Comparison of ENCODE assay signal across 8 mouse cellular contexts in the genomic region with DNA sequence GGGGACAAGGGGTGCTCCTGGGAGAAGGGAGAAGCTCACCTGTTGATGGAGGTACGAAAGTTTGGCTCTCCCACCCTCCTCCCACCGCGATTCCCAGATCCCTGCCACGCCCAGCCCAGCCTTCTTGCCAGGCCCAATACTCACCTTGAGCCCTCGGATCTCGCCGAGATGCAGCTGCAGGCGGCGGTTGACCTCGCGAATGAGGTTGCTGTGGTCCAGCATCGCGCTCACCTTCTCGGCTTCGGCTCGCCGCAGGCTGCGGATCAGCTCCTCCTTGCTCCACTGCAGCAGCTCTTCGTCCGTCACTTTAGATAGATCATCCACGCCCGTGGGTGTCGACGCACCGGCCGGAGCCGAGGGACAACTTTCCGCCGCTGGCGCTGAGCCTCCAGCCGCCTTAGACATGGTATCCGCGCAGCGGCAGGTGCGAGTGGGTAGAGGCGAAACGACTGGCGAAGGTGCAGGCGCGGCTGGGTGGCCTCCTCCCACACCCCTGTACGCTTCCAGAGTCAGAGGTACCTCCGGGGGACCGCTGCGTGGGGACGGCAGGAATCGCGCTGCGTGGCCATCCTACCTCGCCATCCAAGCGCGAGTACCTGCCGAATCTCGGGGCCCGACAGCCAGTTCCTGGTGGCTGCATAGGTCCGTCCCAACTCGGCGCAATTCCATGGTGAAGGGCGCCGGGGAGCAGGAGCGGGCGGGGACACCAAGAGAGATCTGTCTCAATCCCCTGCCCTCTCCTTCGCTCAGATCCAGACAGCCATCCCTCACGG. TPM values are rescaled to one million over a fixed set of nuclear protein-coding genes. Genes with fewer than 3 reads are reported as not detected.
DNase-seq lines count a peak whose midpoint lies in the region; ATAC-seq lines count a peak whose summit lies in the region.

No protein-coding gene starts in this region.

- ATAC-seq in common myeloid progenitor, adult 5-6 weeks (replicated peaks; ENCODE audit: low read depth, poor library complexity, severe bottlenecking): peak; percentile 22; the same call in 1 of the 2 replicates
- peak; percentile 77 for ATAC-seq in intestine, embryonic 14.5 days (replicated peaks; ENCODE audit: low FRiP score, low TSS enrichment, low read depth)
- peak; percentile 48; the same call in 1 of the 2 replicates for ATAC-seq in stomach, embryonic 16.5 days (ENCODE audit: insufficient read depth, low FRiP score)

- DNase-seq in left cerebral cortex, adult 18-20 months (ENCODE audit: low spot score in 2 of 2): peak; percentile 32 to 52
- no peak for DNase-seq in left cerebral cortex, adult 11 months (ENCODE audit: low spot score)
- DNase-seq in gastrocnemius, postnatal 10 days: peak; percentile 13
- peak; percentile 68 for DNase-seq in intestine, embryonic 14.5 days (ENCODE audit: low spot score)
- DNase-seq in lung, postnatal 10 days: peak; percentile 25
- no peak for DNase-seq in B cell, adult 2 months

- H3K27ac ChIP-seq in intestine, embryonic 14.5 days (ENCODE audit: low read depth): no peak overlapping the region
- no peak overlapping the region for H3K27ac ChIP-seq in stomach, embryonic 16.5 days (ENCODE audit: low read length)

- under 1% methylated on average over 61 of the region's 63 CpGs for WGBS in intestine, embryonic 14.5 days
- under 1% methylated on average over 61 of the region's 63 CpGs for WGBS in stomach, embryonic 16.5 days

- H3K36me3 ChIP-seq in intestine, embryonic 14.5 days (ENCODE audit: control insufficient read depth, insufficient read depth, low read length): no peaks in the 10 kb centered on the region
- no peaks in the 10 kb centered on the region for H3K36me3 ChIP-seq in stomach, embryonic 16.5 days (ENCODE audit: control insufficient read depth, insufficient read depth, low read length)

- peak overlapping the region; percentile 44 for H3K4me3 ChIP-seq in intestine, embryonic 14.5 days (ENCODE audit: low read depth, low read length)
- peak overlapping the region; percentile 53 for H3K4me3 ChIP-seq in stomach, embryonic 16.5 days (replicated peaks; ENCODE audit: low read length)

- peaks cover 20% of the 10 kb centered on the region for H3K27me3 ChIP-seq in intestine, embryonic 14.5 days (replicated peaks; ENCODE audit: control insufficient read depth, insufficient read depth, low read length)
- H3K27me3 ChIP-seq in stomach, embryonic 16.5 days (ENCODE audit: control insufficient read depth, insufficient read depth, low read length): peaks cover 19% of the 10 kb centered on the region

- H3K9ac ChIP-seq in intestine, embryonic 14.5 days (ENCODE audit: low read length): 0 out of 2 replicates have a peak overlapping the region, but pooled peaks have one; percentile 21
- peak overlapping the region; percentile 49 for H3K9ac ChIP-seq in stomach, embryonic 16.5 days (ENCODE audit: low read length)

- peak overlapping the region; percentile 79 for H3K4me2 ChIP-seq in intestine, embryonic 14.5 days (ENCODE audit: low read length)
- peak overlapping the region; percentile 95 for H3K4me2 ChIP-seq in stomach, embryonic 16.5 days (ENCODE audit: low read depth, low read length)

- H3K9me3 ChIP-seq in intestine, embryonic 14.5 days (ENCODE audit: control insufficient read depth, low read length): no peaks in the 10 kb centered on the region
- H3K9me3 ChIP-seq in stomach, embryonic 16.5 days (replicated peaks; ENCODE audit: control insufficient read depth, low read length): no peaks in the 10 kb centered on the region

- no peaks in the 10 kb centered on the region for H3K4me1 ChIP-seq in intestine, embryonic 14.5 days (replicated peaks; ENCODE audit: control insufficient read depth, insufficient read depth, low read length)
- peaks cover 5% of the 10 kb centered on the region; the same call in 1 of the 2 replicates for H3K4me1 ChIP-seq in stomach, embryonic 16.5 days (ENCODE audit: control insufficient read depth, insufficient read depth, low read length)

RNA-seq across cellular contexts. Expression of a gene that starts 0.8 kb away (rescaled TPM):
- total RNA-seq in left cerebral cortex, adult 18-20 months (2021): 10 to 100 TPM; 85.7 to 91.8 TPM
- not detected in 2 replicates for total RNA-seq in common myeloid progenitor, adult 5-6 weeks (2017)
- total RNA-seq in gastrocnemius, postnatal 10 days (2021): 1 to 10 TPM; 6.9 to 7.6 TPM
- polyA plus RNA-seq in intestine, embryonic 14.5 days (2014; fragmentation: Nextera tagmentation; extraction: Ambion mirVana): 3.4 and 4.7 TPM in 2 replicates
- 1.5 and 1.7 TPM in 2 replicates for polyA plus RNA-seq in stomach, embryonic 16.5 days (2015; fragmentation: Nextera tagmentation; extraction: Ambion mirVana)

Comparison
In these comparisons a context has a peak if more than half of its experiments do, and no peak if none do; other contexts are left out.
1. DNase-seq: peak in left cerebral cortex, adult 18-20 months (2 of 2), gastrocnemius, postnatal 10 days (single experiment), intestine, embryonic 14.5 days (single experiment) and lung, postnatal 10 days (single experiment); none in left cerebral cortex, adult 11 months (single experiment) and B cell, adult 2 months (0 of 2).
2. ATAC-seq: peak in every context shown above with its lines; median percentile 77 in intestine, embryonic 14.5 days; 48 in stomach, embryonic 16.5 days; 22 in common myeloid progenitor, adult 5-6 weeks.
3. RNA of a gene that starts 0.8 kb away (total RNA-seq): 85.7 to 91.8 TPM in left cerebral cortex, adult 18-20 months; 6.9 to 7.6 TPM in gastrocnemius, postnatal 10 days and not detected in common myeloid progenitor, adult 5-6 weeks; every median in the first group is over 10 times any median in the second.